Mouse (Mus musculus) forebrain, postnatal 0 days (tissue): Measurements from ENCODE around the gene Cnot11. TPM values are rescaled to one million over a fixed set of nuclear protein-coding genes. Genes with fewer than 3 reads are reported as not detected.

ENCODE experiments used
- ATAC-seq: fragments of 200-750 bp; cut with Nextera tagmentation; 2 replicates; pipeline ENCODE4 v1.8.0; 2017; ENCODE audit warnings: mild to moderate bottlenecking, moderate library complexity
- DNase-seq: peaks from one replicate; pipeline ENCODE4 v3.0.0-alpha.2; 2015
- H3K27ac ChIP-seq: fragments of 300-500 bp; sonication (generic); 2 replicates; pipeline ENCODE4 v1.5.1; 2014; ENCODE audit warnings: low read depth, mild to moderate bottlenecking, antibody characterized with exemption, low read length, moderate library complexity, mixed read lengths
- H3K27me3 ChIP-seq: fragments of 300-500 bp; sonication (generic); 2 replicates; pipeline ENCODE4 v1.6.1; 2014; ENCODE audit warnings: mild to moderate bottlenecking, low read length, mixed read lengths; ENCODE audit not compliant: insufficient read depth
- H3K36me3 ChIP-seq: fragments of 300-500 bp; sonication (generic); 2 replicates; pipeline ENCODE4 v1.6.1; 2014; ENCODE audit warnings: mild to moderate bottlenecking, moderate library complexity; ENCODE audit not compliant: insufficient read depth
- H3K4me1 ChIP-seq: fragments of 300-500 bp; sonication (generic); 2 replicates; pipeline ENCODE4 v1.6.1; 2014; ENCODE audit warnings: antibody characterized with exemption; ENCODE audit not compliant: insufficient read depth
- H3K4me2 ChIP-seq: fragments of 300-500 bp; sonication (generic); 2 replicates; pipeline ENCODE4 v1.6.1; 2014; ENCODE audit warnings: low read depth, mild to moderate bottlenecking, moderate library complexity
- H3K4me3 ChIP-seq: fragments of 300-500 bp; sonication (generic); 2 replicates; pipeline ENCODE4 v1.5.1; 2014; ENCODE audit warnings: low read depth, low read length, mixed read lengths
- H3K9ac ChIP-seq: fragments of 300-500 bp; sonication (generic); 2 replicates; pipeline ENCODE4 v1.6.1; 2014; ENCODE audit warnings: mild to moderate bottlenecking
- H3K9me3 ChIP-seq: fragments of 300-500 bp; sonication (generic); 2 replicates; pipeline ENCODE4 v1.6.1; 2016; ENCODE audit warnings: low read length
- CTCF ChIP-seq: sonication (generic); IDR thresholded peaks from 2 replicates; pipeline ENCODE4 v1.5.1; 2016; ENCODE audit warnings: antibody characterized with exemption, control low read depth, low read depth
- WGBS: fragments of 180-500 bp; shearing (Covaris S2); extraction: QIAGEN DNeasy Blood & Tissue Kit; methylation state at CpG from one replicate; pipeline ENCODE4 v1.1.7; 2014; 5-methylcytosine and 5-hydroxymethylcytosine counted together
- polyA plus RNA-seq: library from polyadenylated mRNA; unstranded; fragments of >200 nt; fragmentation: Nextera tagmentation; extraction: Ambion mirVana; gene quantifications from 2 replicates; pipeline ENCODE4 v1.2.1, GENCODE M21; 2015
- total RNA-seq: library from RNA; depleted of rRNA; stranded (reverse); fragments of >200 nt; gene quantifications from 2 replicates; pipeline ENCODE4 v1.2.3, GENCODE M21; 2014

Cnot11 gene
- total and polyA plus RNA-seq, 2 experiments from 2014 or later: 11.1 to 38.8 TPM

- Histone ChIP-seq H3K4me2 (no peak overlapping the region), H3K27ac (no peak overlapping the region), H3K4me1 (no peaks in the 10 kb centered on the region), H3K9me3 (no peaks in the 10 kb centered on the region), H3K36me3 (peaks cover 50% of the 10 kb centered on the region), H3K4me3 (no peak overlapping the region), H3K27me3 (no peaks in the 10 kb centered on the region), H3K9ac (no peak overlapping the region)
- ATAC-seq: no peak
- no peak for DNase-seq
- no peak for TF ChIP-seq CTCF
- WGBS: 85% methylated on average over 6 of the region's 6 CpGs
Measured at GRCm38 (mm10) chr1:39546160-39546866, 11.5 kb downstream of the Cnot11 start.

GRCm38 (mm10) chr1:39547238-39547637 lies 12.4 kb downstream of the Cnot11 start:
- Histone ChIP-seq H3K27ac (no peak overlapping the region), H3K9me3 (no peaks in the 10 kb centered on the region), H3K27me3 (no peaks in the 10 kb centered on the region), H3K9ac (no peak overlapping the region), H3K36me3 (peaks cover 54% of the 10 kb centered on the region), H3K4me1 (no peaks in the 10 kb centered on the region), H3K4me3 (no peak overlapping the region), H3K4me2 (no peak overlapping the region)
- DNase-seq (no peak), ATAC-seq (peak; percentile 27; the same call in 1 of the 2 replicates)
- WGBS: 71% methylated on average over 2 of the region's 2 CpGs
- peak; percentile 37 for TF ChIP-seq CTCF

DNA sequence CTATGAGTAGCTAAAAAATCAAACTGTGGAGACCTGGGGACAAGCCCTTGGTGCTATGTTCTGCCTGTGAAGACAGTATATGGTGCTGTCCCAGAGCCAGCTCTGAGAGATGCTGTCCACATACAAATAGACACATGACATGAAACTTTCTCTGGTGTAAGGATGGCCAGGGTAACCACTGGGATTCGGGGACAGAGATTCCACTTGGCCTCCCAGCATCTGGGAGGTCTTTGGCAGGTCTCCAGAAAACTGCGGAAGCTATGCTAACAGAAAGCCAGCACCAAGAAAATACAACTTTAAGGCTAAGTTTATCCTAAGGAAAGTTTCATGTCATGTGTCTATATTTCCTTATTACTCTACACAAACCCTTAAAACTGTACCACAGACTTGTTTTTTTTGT lies 15.0 kb downstream of the Cnot11 start:
- Histone ChIP-seq H3K9me3 (no peaks in the 10 kb centered on the region), H3K4me3 (no peak overlapping the region), H3K4me2 (no peak overlapping the region), H3K36me3 (peaks cover 48% of the 10 kb centered on the region), H3K4me1 (no peaks in the 10 kb centered on the region), H3K27me3 (no peaks in the 10 kb centered on the region), H3K9ac (no peak overlapping the region), H3K27ac (no peak overlapping the region)
- ATAC-seq (no peak), DNase-seq (no peak)
- WGBS: 80% methylated on average over 2 of the region's 2 CpGs
- no peak for TF ChIP-seq CTCF

- WGBS: 66% methylated on average over 9 of the region's 9 CpGs
- peaks cover 42% of the 10 kb centered on the region for H3K36me3 ChIP-seq
- H3K9me3 ChIP-seq: no peaks in the 10 kb centered on the region
- DNase-seq (no peak), ATAC-seq (no peak)
- no peak overlapping the region for H3K4me3 ChIP-seq
- no peaks in the 10 kb centered on the region for H3K4me1 ChIP-seq
- H3K27me3 ChIP-seq: no peaks in the 10 kb centered on the region
- no peak overlapping the region for H3K4me2 ChIP-seq
- no peak overlapping the region for H3K9ac ChIP-seq
- no peak overlapping the region for H3K27ac ChIP-seq
- TF ChIP-seq CTCF: no peak
Measured at GRCm38 (mm10) chr1:39555556-39556415, 21.0 kb downstream of the Cnot11 start.

DNA sequence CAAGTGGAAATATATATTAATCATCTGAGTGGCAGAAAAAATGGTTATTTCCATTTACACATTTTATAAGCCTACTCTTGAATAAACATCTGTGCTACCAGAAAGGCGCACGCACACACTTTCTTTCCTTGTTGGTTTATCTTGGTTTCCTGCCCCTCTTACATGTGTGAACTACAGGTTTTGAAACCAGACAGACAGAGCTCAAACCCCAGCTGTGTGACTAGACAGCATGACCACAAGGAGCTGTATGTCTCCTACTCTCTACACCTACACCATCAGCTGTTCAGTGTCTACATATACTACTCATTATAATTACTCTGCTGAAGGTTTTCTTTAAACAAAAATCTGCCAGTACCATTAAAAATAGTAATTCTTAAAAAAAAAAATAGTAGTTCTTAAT lies 24.2 kb downstream of the Cnot11 start:
- no peak for TF ChIP-seq CTCF
- DNase-seq (no peak), ATAC-seq (no peak)
- Histone ChIP-seq H3K27me3 (no peaks in the 10 kb centered on the region), H3K4me1 (no peaks in the 10 kb centered on the region), H3K27ac (no peak overlapping the region), H3K4me2 (no peak overlapping the region), H3K4me3 (no peak overlapping the region), H3K9me3 (no peaks in the 10 kb centered on the region), H3K9ac (no peak overlapping the region), H3K36me3 (peaks cover 34% of the 10 kb centered on the region)
- 95% methylated on average over 2 of the region's 2 CpGs for WGBS

DNA sequence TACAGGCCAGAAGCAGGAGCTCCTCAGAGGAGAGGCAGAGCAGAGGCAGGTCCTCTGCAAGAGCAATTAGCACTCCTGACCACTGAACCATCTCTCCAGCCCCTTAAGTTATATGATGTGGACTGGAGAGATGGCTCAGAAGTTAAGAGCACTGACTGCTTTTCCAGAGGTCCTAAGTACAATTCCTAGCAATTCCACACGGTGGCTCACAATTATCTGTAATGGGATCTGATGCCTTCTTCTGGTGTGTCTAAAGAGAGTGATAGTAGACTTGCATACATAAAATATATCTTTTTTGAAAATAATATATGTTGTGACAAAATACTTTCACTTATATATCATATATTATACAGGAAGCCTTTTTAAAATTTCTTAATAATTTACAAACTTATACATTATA lies 27.1 kb downstream of the Cnot11 start:
- H3K27ac ChIP-seq: no peak overlapping the region
- H3K9me3 ChIP-seq: no peaks in the 10 kb centered on the region
- no peak overlapping the region for H3K4me2 ChIP-seq
- H3K9ac ChIP-seq: no peak overlapping the region
- TF ChIP-seq CTCF: peak; percentile 56
- no peaks in the 10 kb centered on the region for H3K4me1 ChIP-seq
- 55% methylated on average over 1 of the region's 1 CpGs for WGBS
- DNase-seq (peak; percentile 47), ATAC-seq (peak; percentile 43; the same call in 1 of the 2 replicates)
- H3K27me3 ChIP-seq: no peaks in the 10 kb centered on the region
- H3K4me3 ChIP-seq: no peak overlapping the region
- H3K36me3 ChIP-seq: peaks cover 25% of the 10 kb centered on the region

DNA sequence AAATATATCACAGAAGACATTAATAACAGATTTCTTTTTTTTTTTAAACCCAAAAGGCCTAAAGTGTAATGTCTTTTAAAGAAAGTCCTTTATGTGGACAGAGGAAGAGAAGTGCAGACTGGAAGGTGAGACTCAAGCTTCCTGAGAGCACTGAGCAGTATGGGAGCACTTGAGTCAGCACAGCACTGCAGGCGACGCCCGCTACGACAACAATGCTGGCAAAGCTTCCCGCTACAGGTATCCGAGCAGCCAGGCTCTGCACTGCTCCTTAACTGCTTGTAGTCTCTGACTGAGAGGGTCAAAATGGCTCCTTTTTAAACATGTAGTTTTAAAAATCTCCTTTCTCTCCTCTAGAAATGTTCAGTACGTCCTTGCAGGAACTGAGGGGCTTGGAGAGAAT lies 28.4 kb downstream of the Cnot11 start:
- peaks cover 25% of the 10 kb centered on the region for H3K36me3 ChIP-seq
- H3K27me3 ChIP-seq: no peaks in the 10 kb centered on the region
- no peak for TF ChIP-seq CTCF
- no peak overlapping the region for H3K4me2 ChIP-seq
- DNase-seq: no peak
- H3K9me3 ChIP-seq: no peaks in the 10 kb centered on the region
- no peaks in the 10 kb centered on the region for H3K4me1 ChIP-seq
- H3K4me3 ChIP-seq: no peak overlapping the region
- no peak overlapping the region for H3K27ac ChIP-seq
- ATAC-seq: no peak
- WGBS: 86% methylated on average over 7 of the region's 7 CpGs
- H3K9ac ChIP-seq: no peak overlapping the region
